Mouse (Mus musculus) spleen, adult 10 weeks (tissue): ENCODE results near the gene Olfr392. TPM values are rescaled to one million over a fixed set of nuclear protein-coding genes. Genes with fewer than 3 reads are reported as not detected.

Source experiments
- polyA plus RNA-seq: library from polyadenylated mRNA; stranded (reverse); fragments of 350-450 nt; fragmentation: Illumina TruSeq; extraction: RNeasy Lipid Tissue Mini Kit (QIAGEN cat#74804); gene quantifications from one replicate; pipeline ENCODE4 v1.2.3, GENCODE M21; 2015; ENCODE audit warnings: low replicate concordance; ENCODE audit not compliant: insufficient read depth

The Olfr392 gene
- polyA plus RNA-seq = not detected

GRCm38 (mm10) chr11:73816949-73817348 lies at the start of gene Olfr392:
Gene Olfr392, minus strand, starts transcription at chr11:73817049.

GRCm38 (mm10) chr11:73851354-73851753 lies 34.5 kb upstream of the Olfr392 start, which contains the start of gene Olfr393:
Gene Olfr393, minus strand, starts transcription at chr11:73851454.

DNA sequence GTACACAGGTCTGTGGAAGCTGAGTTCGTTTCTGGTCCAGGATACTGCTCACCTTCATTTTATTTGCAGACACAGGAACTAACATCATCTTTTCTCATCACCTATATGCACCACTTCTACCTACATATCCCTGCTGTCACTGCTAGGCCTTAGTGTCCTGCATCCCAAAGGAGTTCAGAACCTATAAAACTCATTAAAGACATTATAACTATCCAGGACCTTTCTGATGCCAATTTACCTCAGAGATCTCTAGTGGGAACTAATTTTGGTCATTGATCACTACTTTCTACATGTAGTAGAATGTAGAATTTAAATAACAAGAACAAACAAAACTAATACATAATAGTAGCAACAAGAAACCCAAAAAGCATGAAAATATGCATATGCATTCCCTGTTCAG lies 13.9 kb downstream of the Olfr392 start, which contains the start of gene Olfr391-ps:
Gene Olfr391-ps, minus strand, starts transcription at position 101 of the 400 bp plus-strand sequence.

GRCm38 (mm10) chr11:73782664-73783063 lies 34.2 kb downstream of the Olfr392 start, which contains the start of gene Olfr390:
Gene Olfr390, plus strand, starts transcription at chr11:73782964.

DNA sequence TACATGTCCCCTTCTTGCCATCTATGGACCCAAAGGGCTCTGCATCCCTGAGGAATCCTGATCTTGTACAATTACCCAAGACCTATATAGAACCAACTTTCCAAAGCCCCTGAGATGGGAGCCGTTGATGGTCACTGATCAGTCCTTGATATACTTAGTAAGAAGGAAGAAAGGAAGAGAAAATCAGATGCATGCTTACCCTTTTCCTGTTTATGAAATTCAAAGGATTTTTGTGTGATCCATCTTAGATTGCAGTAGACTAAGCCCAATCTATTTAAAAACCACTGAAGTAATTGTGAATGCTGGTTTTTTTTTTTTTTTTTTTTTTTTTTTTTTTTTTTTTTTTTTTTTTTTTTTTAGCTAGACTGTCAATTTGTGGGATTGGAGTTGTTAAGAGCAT lies 36.2 kb downstream of the Olfr392 start, which contains the start of gene Olfr389:
Gene Olfr389, minus strand, starts transcription at position 101 of the 400 bp plus-strand sequence.

Other genes with a start within 250 kb of the Olfr392 start
- not detected for gene Olfr385, start 224.0 kb downstream of the Olfr392 start, polyA plus RNA-seq
- gene Olfr384, start 218.5 kb downstream of the Olfr392 start, polyA plus RNA-seq = not detected
- not detected for gene Zfp735, start 128.3 kb downstream of the Olfr392 start, polyA plus RNA-seq
- gene Olfr389, start 36.3 kb downstream of the Olfr392 start, polyA plus RNA-seq = not detected
- not detected for gene Olfr390, start 34.1 kb downstream of the Olfr392 start, polyA plus RNA-seq
- gene Olfr391-ps, start 14.0 kb downstream of the Olfr392 start, polyA plus RNA-seq = not detected
- gene Olfr393, start 34.4 kb upstream of the Olfr392 start, polyA plus RNA-seq = not detected
- not detected for gene Olfr394, start 73.7 kb upstream of the Olfr392 start, polyA plus RNA-seq
- gene Olfr395, start 92.2 kb upstream of the Olfr392 start, polyA plus RNA-seq = not detected
- gene Olfr23, start 119.6 kb upstream of the Olfr392 start, polyA plus RNA-seq = not detected
- gene Olfr397, start 143.8 kb upstream of the Olfr392 start, polyA plus RNA-seq = not detected
- gene Olfr398, start 173.4 kb upstream of the Olfr392 start, polyA plus RNA-seq = not detected
- gene Olfr139, start 239.5 kb upstream of the Olfr392 start, polyA plus RNA-seq = not detected
- not detected for gene Olfr399, start 239.6 kb upstream of the Olfr392 start, polyA plus RNA-seq